Mouse (Mus musculus) retina, adult 2 months (tissue): ENCODE data around the gene Tmsb10.

ENCODE experiments used
- DNase-seq: peaks from one replicate; pipeline ENCODE4 v3.0.0-alpha.2; 2012; ENCODE audit warnings: low read depth, low spot score

Tmsb10 gene

DNA sequence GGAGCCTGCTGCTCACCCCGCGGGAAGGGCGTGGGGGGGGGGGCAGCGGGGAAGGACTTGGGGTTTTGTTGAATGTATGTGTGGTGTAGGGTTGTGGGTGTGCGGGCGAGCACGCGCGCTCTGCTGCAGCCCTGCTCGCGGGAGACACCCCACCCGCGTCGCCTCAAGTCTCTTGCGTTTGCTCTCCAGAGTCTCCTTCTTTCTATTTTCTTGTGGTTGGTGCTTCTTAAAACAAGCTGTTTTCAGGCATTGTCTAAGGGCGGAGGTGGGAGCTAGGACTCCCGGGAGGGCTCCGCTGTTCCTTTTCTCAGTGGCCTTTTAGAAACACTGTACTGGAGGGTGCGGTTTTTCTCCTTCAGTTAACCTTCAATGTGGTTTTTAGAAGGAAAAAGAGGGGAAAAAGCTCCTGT, at the start of gene Tmsb10:
Gene Tmsb10 (minus strand): TSS at position 87 of the 410 bp plus-strand sequence.
- no peak for DNase-seq

DNA sequence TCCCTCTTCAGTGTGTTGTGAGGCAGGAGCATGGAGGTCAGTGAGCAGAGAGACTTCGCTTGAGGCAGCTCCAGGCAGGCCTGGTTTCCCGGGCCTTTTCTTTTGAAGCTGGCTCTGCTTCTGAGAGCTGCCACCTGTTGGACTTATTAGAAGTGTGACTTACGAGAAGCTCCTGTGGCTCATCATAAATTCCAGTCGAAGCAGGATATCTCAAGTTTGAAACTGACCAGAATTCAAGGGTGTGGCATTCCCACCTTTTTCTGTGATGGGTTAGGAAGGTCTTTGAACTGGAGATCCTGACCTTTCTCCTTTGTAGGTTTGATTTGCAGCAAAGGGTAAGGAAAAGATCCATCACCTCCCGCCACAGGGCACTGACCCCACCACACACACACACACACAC, 45.1 kb upstream of the Tmsb10 start:
- no peak for DNase-seq

DNA sequence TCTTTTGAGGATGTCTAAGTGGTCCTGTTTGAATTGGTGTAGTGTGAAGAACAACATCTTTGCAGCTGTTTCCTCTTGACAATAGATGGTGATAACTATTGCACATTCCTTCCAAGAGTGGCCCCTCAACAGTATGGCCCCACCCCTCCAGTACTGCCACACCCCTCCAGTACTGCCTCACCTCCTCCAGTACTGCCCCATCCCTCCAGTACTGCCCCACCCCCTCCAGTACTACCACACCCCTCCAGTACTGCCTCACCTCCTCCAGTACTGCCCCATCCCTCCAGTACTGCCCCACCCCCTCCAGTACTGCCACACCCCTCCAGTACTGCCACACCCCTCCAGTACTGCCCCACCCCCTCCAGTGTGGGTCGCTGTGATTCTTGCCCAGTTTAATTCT, 43.8 kb upstream of the Tmsb10 start:
- no peak for DNase-seq

DNA sequence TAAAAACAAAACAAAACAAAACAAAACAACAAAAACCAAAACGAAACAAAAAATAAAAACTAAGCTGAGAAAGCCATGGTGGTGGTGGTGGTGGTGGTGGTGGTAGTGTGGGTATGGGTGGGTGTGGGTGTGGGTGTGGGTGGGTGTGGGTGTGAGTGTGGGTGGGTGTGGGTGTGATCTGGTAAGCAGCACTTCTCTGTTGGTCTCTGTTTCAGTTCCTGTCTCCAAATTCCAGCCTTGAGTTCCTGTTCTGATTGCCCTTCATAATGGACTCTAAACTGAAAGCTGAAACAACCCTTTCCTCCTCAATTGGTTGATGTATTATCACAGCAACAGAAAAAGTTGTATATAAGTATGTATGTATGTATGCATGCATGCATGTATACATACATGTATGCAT, 40.3 kb upstream of the Tmsb10 start:
- no peak for DNase-seq

DNA sequence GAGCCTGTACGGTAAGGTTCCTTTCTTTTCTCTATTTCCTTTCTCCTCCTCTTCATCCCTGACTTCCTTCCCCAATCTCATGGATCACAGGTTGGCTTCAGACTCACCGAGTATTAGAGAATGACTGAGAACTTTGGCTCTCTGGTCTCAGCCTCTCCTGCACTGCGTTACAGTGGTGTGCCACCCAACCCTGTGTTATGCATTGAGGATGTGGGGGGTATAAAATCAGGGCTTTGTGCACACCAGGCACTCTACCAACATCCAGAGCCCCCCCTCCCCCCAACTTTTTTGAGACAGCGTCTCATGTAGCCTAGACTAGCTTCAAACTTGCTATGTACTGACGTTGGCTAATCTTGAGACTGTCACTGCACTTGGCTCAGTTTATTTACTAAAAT, 35.1 kb upstream of the Tmsb10 start:
- no peak for DNase-seq

DNA sequence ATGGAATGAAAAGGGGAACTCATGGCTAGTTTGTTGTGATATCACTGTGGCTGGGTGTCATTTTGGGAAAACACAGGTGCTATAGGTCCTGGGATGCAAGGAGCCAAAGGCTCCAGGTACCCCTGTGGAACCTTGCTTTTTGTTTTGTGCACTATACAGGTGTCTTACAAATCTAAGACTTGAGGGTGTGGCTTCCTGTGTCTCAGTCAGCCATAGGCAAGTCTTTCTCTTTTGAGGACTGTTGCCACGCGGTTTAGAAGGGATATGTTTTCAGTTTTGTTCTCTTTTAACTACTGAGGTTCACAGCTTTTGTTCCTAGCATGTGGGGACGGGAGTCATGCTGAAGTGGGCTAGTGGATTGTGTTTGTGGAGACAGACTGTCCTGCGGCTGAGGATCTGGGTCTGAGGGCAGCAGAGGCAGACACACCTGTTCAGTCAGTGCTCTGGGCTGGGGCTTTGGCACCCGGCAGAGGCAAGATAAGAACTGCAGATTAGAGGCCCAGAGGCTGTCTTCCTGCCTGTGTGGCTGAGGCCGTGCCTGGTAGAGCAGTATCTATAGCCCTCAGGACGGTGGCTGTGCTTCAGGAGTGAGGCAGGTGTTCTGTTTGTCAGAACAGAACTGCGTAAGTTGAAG, 34.6 kb upstream of the Tmsb10 start:
- no peak for DNase-seq

DNA sequence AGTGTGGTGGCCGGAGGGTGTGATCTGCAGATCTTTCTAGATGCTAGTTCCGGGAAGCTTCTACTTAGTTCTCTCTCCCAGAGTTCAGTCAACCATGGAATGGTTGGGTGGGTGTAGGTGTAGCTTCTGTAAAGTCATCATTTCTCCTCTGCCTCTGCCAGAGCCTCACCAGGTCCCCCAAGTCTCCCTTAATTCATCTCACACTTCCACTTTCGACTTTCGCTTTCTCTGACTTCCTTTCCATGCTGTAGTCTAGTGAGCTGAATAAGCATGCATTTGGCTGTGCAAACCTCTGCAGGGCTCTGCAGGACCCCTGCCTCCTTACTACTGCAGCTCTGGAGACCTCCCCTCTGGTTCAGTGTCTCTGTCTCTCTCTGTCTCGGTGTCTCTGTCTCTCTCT, 31.7 kb upstream of the Tmsb10 start:
- DNase-seq = no peak

DNA sequence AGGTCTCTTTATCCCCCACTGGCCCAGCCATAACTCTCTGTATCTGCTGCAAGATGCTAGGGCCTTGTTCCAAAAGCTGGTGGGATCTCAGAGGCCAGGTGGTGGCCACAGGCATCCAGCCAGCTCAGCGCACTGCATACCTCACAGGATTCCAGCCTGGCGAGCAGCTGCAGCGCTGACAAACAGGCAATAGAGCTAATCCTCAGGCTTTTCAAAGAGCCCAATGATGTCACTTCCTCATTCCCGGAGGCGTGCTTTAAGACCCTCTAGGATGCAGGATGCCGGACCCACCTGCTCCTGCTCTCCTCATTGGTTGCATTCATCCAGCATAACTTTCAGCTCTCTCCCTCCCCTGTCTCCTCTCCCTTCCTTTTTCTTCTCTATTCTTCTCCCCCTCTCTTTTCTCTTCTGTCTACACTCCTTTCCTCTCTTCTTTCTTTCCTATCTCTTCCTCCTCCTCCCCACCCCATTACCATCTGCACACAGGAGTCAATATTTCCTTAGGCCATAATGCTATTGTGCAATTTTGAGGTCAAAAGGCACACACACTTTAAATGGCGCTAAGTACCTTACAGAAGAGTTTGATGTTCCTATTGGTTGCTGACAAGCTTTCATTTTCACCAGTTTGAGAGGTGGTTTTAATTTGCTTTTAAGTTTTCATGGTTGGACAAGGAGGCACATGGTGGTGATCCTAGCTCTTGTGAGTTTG, 30.6 kb upstream of the Tmsb10 start:
- no peak for DNase-seq

DNA sequence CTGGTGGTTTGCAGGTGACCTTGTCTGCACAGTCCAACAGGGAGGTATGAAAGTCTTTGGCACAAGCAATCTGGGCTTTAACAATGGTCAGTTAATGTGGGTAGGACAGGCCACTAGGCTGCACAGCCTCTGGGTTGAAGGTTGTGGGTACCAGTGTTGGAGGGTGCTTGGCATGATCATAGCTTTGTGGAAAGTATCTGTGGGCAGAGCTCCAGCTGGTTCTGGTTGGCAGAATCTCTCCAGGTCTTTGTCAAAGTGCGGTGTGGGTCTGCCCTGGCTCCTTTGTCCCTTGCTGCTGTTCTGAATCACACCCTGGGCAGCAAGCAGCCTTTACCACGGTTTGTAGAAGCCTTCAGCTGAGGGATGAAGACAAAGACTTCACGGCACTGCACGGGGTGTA, 24.0 kb upstream of the Tmsb10 start:
- DNase-seq = no peak

DNA sequence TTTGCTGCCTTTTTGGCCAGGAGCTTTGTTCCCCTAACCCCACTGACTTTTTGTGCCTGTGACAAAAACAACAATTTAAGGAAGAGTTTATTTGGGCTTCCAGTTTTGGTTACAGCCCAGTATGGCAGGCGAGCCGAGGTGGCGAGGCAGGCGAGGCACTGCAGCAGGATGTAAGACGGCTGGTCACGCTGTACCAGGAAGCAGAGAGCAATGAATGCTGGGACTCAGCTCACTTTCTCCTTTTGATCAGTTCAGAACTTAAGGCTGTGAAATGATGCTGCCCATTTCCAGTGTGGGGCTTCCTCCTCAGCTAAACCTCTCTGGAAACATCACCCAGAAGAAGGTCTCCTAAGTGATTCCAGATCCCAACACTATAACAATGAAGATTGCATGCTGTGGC, 23.3 kb upstream of the Tmsb10 start:
- DNase-seq = no peak

DNA sequence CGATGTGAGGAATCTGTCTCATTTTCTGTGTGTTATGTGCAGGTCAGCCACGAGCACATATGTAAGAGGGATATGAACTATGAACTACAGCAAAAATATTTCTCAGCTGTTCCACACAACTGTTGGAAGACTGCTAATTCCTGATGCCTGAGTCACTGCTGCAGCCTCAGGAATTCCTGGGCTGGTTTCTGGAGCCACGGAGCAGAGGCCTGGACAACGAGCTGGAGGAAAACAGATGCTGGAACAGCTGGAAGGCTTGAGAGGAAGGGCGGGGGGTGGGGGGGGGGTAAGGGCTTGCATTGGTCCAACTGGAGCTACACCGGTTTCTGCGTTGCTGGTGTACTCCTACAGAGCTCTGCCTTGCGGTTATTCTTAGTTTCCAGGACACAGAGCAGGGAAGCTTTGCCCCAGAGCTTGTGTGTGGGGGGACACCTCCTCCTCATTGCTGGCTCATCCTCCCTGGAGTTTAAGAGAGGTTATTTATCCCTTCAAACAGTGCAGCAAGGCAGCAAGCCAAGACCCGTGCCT, 22.6 kb upstream of the Tmsb10 start:
- no peak for DNase-seq

DNA sequence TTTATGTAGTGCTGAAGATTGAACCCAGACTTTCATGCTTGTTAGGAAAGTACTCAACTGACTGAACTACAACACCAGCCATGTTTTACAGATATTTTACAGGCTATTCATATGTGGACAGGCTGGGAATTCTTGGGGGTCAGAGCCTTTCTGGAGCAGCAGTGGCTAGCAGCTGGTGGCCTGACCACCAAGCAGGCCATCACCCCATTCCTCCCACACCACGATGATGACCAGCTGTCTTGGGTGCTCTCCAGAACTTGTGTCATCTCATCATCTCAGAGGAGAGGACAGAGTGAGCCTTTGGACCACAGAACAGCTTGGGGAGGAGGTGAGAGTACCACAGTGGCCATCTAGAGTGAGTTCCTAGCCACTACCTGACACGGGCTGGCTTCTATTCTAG, 18.3 kb upstream of the Tmsb10 start:
- DNase-seq = no peak

DNA sequence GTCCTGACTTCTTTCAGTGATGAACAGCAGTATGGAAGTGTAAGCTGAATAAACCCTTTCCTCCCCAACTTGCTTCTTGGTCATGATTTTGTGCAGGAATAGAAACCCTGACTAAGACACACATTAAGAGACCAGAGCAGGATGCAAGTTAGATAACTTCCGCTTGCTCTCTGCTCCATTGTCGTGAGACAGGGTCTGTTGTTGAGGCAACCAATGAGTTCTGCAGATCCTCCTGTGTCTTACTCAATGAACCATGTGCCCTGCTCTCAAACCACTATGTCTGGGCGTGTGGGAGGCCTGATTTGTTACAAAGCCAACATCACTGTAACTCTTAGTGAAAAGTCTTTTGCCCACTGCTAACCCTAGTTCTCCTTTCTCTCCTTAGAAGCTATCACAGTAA, 12.5 kb upstream of the Tmsb10 start:
- no peak for DNase-seq

DNA sequence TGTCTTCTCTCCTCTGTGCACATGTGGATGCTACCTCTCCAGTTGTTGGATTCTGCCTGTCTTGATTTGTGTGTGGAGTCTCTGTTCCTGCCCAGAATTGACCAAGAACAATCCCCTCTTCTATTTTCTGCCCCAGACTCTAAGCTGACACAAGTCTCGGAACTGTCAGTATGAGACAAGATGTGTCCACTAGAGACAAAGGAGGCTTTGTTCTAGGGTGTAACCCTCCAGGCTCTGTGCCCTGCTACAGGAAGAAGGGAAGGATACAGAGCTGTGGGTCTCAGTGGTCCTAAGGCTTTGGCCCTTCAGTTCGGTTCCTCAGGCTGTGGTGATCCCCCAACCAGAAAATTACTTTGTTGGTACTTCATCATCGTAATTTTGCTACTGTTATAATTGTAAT, 11.2 kb upstream of the Tmsb10 start:
- DNase-seq = no peak

DNA sequence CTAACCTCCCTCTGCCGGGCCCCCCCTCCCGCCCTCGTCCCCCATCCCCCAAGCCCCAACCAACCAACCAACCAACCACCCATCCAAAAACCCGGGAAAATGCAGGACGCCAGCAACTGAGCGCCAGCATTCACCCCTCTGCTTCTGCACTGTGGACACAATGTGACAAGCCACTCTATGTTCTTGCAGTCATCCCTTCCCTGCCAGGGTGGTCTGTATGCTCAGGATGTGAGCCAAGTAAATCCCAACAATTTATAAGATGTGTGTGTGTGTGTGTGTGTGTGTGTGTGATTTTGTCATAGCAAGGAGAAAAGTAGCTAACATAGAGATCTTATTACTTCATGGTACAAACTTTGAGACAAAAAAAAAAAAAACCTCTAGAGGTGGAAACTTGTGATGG, 6.7 kb upstream of the Tmsb10 start:
- no peak for DNase-seq

DNA sequence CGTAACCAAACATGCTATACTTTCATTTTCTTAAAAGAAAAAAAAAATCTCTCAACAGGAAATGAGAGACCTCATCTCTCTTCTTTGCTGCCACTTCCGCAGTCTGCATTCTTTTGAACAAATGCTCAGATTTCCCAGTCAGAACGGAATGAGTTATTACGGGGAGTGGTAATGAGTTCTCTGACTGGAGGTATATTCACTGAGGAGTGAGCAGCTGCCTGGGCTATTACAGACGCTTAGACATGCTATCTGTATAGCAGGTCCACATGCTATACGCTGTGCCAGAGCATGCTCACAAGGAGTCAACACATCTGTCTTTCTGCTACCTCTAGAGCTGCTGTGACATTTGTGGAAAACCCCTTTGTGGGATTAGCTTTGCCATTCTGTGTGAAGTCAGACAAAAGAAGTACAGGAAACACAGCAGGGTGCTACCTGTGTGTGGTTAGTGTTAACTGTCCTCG, 3.8 kb upstream of the Tmsb10 start:
- DNase-seq = no peak

DNA sequence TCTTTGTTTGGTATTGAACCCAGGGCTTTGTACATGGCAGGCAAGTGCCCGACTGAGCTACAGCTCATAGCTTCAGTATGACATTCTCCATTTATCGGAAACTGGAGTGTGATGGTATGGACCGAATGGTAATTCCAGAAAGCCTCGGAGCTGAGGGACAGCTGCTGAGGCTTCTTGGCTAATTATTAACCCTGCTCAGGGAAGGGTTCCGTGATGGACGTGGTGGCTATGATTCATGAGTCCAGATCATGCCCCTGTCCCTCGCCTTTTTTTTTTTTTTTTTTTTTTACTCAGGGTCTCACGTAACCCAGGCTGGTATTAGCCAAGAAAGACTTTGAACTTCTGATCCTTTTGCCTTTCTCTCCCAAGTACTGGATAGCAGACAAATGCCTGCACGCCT, 3.1 kb upstream of the Tmsb10 start:
- DNase-seq = no peak

DNA sequence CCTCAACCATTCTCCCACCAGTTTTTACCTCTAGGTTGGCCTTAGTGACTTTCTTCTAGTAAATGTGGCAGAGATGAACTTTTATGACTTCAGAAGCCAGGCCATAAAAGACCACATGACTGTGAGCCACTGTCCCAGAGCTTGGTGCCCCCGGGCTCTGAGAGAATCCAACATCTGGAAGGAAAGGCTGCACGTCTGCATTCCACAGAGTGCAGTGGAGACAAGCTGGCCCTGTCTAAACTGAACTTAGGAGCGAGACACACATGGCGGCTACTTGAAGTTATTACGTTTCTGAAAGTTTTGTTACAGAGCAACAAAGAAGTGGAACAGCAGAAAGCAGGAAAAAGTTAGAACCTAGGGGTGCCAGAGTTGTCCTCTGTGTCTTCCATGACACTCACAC, 2.1 kb upstream of the Tmsb10 start:
- DNase-seq = no peak

DNA sequence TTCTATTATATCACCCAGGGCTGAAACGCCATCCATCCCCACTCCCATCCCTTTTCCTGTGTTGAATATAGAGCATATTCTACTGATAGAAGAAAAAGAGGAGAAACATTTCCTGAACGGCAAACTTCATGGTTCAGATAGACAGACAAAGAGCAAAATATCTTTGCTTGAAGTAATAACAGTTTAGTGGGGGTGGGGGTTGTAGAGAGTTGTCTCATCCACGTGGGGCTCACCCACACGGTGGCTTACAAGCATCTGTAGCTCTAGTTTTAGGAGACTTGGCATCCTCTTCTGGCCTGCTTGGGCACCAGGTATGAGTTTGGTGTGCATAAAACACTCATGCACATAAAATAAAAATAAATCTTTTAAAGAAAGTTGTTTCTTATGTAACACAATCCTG, 627 bp upstream of the Tmsb10 start:
- no peak for DNase-seq

DNA sequence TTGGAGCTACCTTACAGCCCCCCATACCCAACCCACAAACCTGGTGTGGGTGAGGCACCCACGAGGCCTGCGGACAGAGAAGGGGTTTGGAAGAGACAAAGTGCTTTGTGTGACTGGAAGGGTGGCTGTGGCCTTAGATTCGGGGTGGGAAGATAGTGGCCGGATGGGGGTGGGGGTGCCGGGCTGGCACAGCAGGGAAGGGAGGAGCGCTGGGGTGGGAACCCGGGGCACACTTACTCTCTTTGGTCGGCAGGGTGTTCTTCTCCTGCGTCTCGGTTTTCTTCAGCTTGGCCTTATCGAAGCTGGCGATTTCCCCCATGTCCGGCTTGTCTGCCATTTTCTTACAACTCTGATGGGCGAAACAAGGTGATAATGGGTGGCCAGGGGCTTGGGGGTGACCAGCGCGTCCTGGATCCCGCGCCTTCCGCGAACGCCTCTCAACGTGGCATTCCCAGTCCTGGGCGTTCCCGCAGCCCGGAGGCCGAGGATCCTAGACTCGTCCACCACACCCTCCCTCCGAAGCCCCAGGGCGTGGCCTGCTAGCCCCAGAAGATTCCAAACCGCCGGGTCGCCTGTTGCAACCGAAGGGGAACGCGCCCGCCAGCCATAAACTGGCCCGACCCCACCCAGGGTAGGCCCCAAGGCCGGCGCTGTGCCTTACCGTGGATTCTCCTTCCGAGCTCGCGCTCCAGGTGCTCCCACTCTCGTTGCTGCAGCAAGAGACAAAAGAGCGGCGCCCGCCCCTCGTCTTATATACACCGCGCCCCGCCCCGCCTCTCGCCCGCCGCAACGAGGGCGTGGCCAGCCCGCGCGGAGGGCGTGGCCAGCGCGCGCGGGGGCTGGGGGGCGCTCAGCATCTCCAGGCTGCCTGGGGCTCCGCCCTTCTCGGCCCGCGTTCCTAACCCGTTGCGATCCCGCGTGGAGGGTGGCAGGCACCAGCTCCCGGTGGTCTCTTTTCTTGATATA, 589 bp downstream of the Tmsb10 start:
- DNase-seq = no peak

DNA sequence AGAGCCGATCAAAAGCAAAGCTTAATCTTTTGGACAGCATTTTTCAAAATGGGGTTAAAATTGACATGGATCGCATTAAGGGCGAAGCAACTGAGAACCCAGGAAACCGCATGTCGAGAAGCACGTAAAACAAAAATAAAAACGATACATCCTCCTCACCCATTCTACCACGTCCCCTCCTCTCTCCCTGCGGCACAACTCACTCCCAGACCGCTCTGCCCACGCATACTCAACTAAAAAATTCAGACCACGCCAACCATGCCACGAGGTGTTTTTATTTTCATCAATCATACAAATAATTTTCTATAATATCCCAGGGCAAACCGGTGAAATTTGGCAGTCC, 1.5 kb downstream of the Tmsb10 start:
- no peak for DNase-seq
